Mouse (Mus musculus) right cerebral cortex, postnatal 36 days (tissue): ENCODE results near the gene Iqschfp.

Source experiments
- DNase-seq, 2 experiments: peaks; one replicate each; pipeline ENCODE4 v3.0.0; 2022; ENCODE audit warnings: low spot score in 2 of 2, mixed read lengths in 1 of 2

Iqschfp gene

GRCm38 (mm10) chr3:68572249-68573225 lies 680.5 kb downstream of the Iqschfp start:
- DNase-seq: peak; percentile 84 to 87

- no peak for DNase-seq
Observed at GRCm38 (mm10) chr3:68573226-68573624, 681.2 kb downstream of the Iqschfp start.

- DNase-seq: no peak
Observed at GRCm38 (mm10) chr3:68574097-68574496, 682.1 kb downstream of the Iqschfp start.

GRCm38 (mm10) chr3:68574565-68574964 lies 682.5 kb downstream of the Iqschfp start:
- no peak for DNase-seq

- no peak for DNase-seq
Observed at GRCm38 (mm10) chr3:68575636-68576340, 683.8 kb downstream of the Iqschfp start.

GRCm38 (mm10) chr3:68576431-68576830 lies 684.4 kb downstream of the Iqschfp start:
- peak; percentile 87 to 91 for DNase-seq

- DNase-seq: no peak
Observed at GRCm38 (mm10) chr3:68576948-68577347, 684.9 kb downstream of the Iqschfp start.

GRCm38 (mm10) chr3:68581591-68581990 lies 689.6 kb downstream of the Iqschfp start:
- no peak for DNase-seq

GRCm38 (mm10) chr3:68582103-68582740 lies 690.2 kb downstream of the Iqschfp start:
- no peak for DNase-seq

- no peak for DNase-seq
Observed at GRCm38 (mm10) chr3:68583031-68583693, 691.1 kb downstream of the Iqschfp start.

- DNase-seq: no peak
Observed at GRCm38 (mm10) chr3:68583771-68584511, 691.9 kb downstream of the Iqschfp start.

- DNase-seq: no peak
Observed at GRCm38 (mm10) chr3:68585213-68585612, 693.2 kb downstream of the Iqschfp start.

- DNase-seq: no peak
Observed at GRCm38 (mm10) chr3:68586646-68587064, 694.6 kb downstream of the Iqschfp start.

- no peak for DNase-seq
Observed at GRCm38 (mm10) chr3:68587567-68588245, 695.7 kb downstream of the Iqschfp start.

- peak in 1 of 2 experiments; percentile 70 for DNase-seq
Observed at GRCm38 (mm10) chr3:68589220-68589840, 697.3 kb downstream of the Iqschfp start.

GRCm38 (mm10) chr3:68590436-68590835 lies 698.4 kb downstream of the Iqschfp start:
- DNase-seq: no peak

GRCm38 (mm10) chr3:68592575-68592974 lies 700.5 kb downstream of the Iqschfp start:
- no peak for DNase-seq

GRCm38 (mm10) chr3:68593073-68593867 lies 701.2 kb downstream of the Iqschfp start:
- peak in 1 of 2 experiments; percentile 79 for DNase-seq
